Mouse (Mus musculus) brain, embryonic 14.5 days (tissue): Measurements from ENCODE around the gene Gsdme. TPM values are rescaled to one million over a fixed set of nuclear protein-coding genes. Genes with fewer than 3 reads are reported as not detected.

Source experiments
- DNase-seq: peaks from one replicate; pipeline ENCODE4 v3.0.0-alpha.2; 2011; ENCODE audit warnings: low read depth
- CTCF ChIP-seq: fragments of 200-500 bp; IDR thresholded peaks from 2 replicates; pipeline ENCODE4 v1.5.1; 2012; ENCODE audit warnings: inconsistent platforms, mild to moderate bottlenecking, moderate library complexity, borderline replicate concordance; ENCODE audit not compliant: insufficient read depth, insufficient read length; ENCODE audit errors: extremely low read depth
- POLR2A ChIP-seq: fragments of 200-500 bp; IDR thresholded peaks from 2 replicates; pipeline ENCODE4 v1.6.1; 2012; ENCODE audit warnings: mild to moderate bottlenecking, inconsistent platforms, borderline replicate concordance; ENCODE audit not compliant: poor library complexity, insufficient read depth, insufficient read length, severe bottlenecking; ENCODE audit errors: extremely low read depth
- polyA plus RNA-seq: library from polyadenylated mRNA; depleted of rRNA; stranded (reverse); fragments of >200 nt; gene quantifications from 2 replicates; pipeline ENCODE4 v1.2.3, GENCODE M21; 2012

Gsdme gene
- polyA plus RNA-seq, 1 experiment = 21.3 TPM

DNA sequence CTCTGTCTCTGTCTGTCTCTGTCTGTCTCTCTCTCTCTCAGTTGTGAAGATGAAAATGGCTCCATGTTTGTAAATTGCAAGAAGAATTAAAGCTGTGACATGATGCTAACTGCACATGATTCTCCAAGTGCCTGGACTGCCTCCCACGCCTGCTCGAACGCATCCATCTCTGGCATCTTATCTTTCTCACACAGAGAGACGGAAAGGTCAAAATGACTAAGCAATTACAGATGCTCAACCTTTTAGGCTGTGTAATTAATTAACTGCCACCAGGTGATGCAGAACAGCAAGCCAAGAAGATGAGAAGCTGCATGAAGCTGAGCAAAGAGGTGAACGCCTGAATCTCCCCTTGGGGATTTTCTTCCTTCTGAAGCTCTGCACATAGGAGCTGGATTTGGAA, 23.2 kb downstream of the Gsdme start:
- TF ChIP-seq POLR2A (no peak), CTCF (no peak)
- peak; percentile 14 for DNase-seq

DNA sequence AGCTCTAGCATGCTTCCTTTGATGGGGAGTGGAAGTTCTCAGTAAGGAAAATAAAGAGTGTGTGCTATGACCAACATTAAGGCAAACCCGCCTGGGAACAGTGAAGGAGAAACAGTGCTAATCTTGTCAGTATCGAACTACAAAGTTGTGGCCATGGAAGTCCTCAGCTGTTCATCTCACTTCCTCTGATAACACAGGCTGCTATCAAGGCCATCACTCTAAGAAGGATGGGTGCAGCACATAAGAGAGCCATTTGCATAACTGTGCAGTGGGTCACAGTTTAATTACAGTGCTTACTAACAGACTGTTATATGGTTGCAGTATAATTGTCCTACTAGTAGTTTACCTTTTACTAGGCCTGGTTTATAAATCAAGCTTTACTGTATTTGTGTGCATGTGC, 23.8 kb downstream of the Gsdme start:
- TF ChIP-seq CTCF = no peak
- no peak for TF ChIP-seq POLR2A
- no peak for DNase-seq

GRCm38 (mm10) chr6:50237963-50238362, 25.7 kb downstream of the Gsdme start:
- TF ChIP-seq POLR2A (no peak), CTCF (no peak)
- DNase-seq = no peak

DNA sequence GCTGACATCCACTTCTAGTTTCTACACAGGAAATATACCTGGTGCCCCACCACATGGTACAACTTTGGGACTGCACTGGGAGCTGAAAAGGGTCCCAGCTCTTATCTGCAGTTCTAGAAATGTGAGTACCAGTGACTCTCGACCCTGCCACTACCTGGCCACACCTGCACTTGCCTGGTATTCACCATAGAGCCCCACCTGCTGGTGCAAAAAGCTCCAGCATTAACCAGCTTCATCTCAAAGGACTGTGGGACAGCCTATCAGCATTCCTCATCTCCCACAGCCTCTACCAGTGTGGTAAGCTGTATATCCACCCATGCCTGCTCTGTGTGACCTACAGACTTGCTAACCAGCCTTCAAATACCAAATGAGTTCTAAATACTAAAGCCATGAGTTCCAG, 30.7 kb downstream of the Gsdme start:
- TF ChIP-seq CTCF (no peak), POLR2A (no peak)
- no peak for DNase-seq

DNA sequence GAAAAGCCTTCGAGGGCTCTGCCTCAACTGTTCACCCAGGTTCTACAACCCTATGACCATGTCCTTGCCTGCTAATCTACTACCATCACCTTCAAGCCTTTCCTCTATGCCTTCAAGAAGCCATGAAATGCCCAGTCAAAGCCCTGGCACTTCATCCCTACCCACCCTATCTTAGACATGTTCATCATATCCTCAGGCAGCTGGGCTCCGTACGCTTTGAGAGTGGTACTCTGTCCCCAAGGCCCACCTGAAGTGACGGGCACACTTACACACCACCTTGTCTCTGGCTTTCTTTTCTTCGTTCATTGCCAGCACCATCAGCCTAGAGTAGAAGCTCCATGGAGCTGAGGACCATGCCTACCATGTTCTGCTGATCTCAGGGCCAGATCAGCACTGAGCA, 32.4 kb downstream of the Gsdme start:
- no peak for DNase-seq
- TF ChIP-seq POLR2A (no peak), CTCF (no peak)

- no peak for DNase-seq
- TF ChIP-seq CTCF (no peak), POLR2A (no peak)
Observed at GRCm38 (mm10) chr6:50228180-50228579, 35.5 kb downstream of the Gsdme start.

DNA sequence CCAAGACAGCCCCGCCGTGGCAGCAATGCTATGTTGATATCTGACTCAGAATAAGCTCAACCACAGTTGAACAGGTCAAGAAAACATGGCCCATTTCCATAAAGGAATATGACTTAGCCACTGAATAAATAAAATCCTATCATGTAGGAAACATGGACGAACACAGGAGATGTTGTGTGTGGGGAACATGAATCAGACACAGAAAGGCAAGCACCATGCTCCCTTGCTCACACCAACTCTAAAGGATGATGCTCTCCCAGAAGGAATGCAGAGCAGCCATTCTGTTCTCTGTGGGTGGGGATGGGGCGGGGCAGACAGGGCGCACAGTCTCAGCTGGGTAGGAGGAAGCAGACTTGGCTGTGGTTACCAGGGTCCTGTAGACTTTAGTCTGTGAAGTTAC, 38.4 kb downstream of the Gsdme start:
- no peak for TF ChIP-seq CTCF
- no peak for TF ChIP-seq POLR2A
- DNase-seq = no peak

GRCm38 (mm10) chr6:50223606-50224005, 40.1 kb downstream of the Gsdme start:
- TF ChIP-seq POLR2A (no peak), CTCF (no peak)

DNA sequence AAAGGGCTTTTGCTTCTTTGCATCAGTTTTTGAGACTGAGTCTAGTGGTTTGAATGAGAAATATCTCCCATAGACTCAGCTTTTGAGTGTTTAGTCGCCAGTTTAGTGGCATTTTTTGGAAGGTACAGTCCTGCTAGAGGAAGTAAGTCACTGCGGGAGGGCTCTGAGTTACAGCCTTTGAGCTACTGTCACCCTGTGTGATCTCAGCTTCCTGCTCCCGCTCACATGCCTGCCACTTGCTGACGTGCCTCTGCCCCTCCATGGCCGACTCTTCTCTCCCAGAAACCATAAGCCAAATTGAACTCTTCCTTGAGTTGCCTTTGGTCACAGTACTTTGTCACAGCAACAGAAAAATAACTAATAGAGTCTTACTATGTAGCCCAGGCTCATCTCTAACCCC, 40.7 kb downstream of the Gsdme start:
- no peak for TF ChIP-seq CTCF
- TF ChIP-seq POLR2A = no peak
- no peak for DNase-seq

More at GRCm38 (mm10) chr6:50223606-50224005, 40.1 kb downstream of the Gsdme start:
- DNase-seq = no peak

DNA sequence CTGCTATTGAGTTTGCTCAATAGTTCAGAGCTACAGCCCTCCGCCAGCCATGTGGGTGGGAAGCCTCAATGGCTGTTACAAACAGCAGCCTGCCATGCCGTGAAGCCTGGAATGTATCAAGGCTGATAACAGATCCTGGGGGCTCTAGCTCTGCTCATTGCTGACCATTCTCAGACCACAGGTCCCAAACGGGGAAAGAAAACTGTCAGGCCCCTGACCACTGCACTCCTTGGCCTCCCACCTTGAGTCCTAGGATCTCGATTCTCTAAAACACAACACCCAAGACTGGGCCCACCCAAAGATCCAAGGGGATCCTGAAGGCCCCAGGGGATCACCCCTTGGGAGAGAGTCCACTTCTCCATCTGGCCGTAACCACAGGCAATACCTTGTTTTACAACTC, 41.3 kb downstream of the Gsdme start:
- no peak for DNase-seq
- TF ChIP-seq CTCF (no peak), POLR2A (no peak)

GRCm38 (mm10) chr6:50220863-50221262, 42.8 kb downstream of the Gsdme start:
- TF ChIP-seq CTCF (peak; percentile 72), POLR2A (no peak)
- peak; percentile 24 for DNase-seq

DNA sequence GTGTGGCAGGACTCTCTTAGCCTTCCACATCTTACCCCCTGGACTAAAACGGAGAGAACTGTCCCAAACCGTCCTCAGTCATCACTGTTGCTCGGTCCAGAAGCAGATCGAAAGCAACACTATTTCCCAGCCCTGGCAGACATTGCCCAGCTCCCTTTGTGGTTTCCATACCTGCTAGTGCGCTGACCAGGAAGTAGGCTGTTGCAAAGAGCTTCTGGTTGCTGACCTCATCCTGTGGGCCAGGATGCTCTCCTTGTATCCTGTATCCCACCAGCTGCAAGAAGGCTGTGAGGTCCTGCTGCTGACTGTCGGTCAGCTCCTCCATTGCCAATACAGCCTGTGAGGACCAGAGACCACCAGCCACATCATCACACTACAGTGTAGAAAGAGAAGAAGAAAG, 44.6 kb downstream of the Gsdme start:
- no peak for DNase-seq
- TF ChIP-seq POLR2A (no peak), CTCF (no peak)
